Mouse (Mus musculus): ENCODE measurements around the gene Camkk2.

DNA sequence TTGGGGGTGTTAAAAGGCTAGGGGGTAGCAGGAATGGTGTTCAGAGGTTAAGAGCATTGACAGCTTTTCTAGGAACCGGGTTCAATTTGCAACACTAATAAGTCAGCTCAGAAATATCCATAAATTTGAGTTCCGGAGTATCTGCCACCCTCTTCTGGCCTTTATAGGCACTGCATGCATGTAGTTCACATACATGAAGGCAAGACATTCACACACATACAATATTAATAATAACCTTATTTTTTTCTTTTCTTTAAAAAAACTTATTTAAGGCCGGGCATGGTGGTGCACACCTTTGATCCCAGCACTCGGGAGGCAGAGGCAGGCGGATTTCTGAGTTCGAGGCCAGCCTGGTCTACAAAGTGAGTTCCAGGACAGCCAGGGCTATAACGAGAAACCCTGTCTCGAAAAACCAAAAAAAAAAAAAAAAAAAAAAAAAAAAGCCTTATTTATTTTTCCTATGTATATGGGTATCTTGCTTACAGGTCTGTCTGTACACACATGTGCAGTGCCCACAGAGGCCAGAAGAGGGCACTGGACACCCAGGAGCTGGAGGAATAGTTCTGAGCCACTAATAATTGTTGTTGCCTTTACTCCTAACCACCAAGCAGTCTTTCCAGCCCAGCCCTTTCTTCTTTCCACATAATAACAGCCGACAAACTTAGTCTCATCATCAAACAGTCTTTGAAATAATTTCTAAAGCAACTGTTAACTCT lies 32.3 kb upstream of the Camkk2 start:
- TF ChIP-seq CTCF (IDR thresholded peaks at IDR 0.05) (peak; percentile 81), EP300 (IDR thresholded peaks at IDR 0.05) (no peak)
